Mouse (Mus musculus): ENCODE results near the gene Olfr566. TPM values are rescaled to one million over a fixed set of nuclear protein-coding genes. Genes with fewer than 3 reads are reported as not detected.
A peak's percentile ranks its signal among the peaks of the same experiment; 100 is the strongest.

The Olfr566 gene
- total and polyA plus RNA-seq, 3 experiments: not detected

DNA sequence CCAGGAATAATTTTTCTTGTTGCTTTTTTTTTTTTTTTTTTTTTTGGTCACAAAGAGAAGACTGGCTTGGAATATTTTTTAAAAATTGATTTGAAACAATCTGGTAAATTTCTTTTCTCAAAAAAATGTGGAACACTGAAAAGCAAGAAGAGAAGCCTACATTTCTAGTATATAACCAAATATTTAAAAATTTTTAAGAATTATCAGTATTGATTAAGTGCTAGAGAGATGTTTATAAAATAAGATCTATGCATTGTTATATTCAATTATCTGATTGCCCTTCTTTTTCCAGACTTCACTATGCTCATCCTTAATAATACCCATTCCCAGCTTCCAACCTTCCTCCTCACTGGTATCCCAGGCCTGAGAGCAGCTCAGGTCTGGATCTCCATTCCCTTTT is 18.3 kb upstream of the Olfr566 start, which contains the start of gene Olfr568:
Olfr568 (plus strand) TSS at position 301 of the 400 bp plus-strand sequence.
- TF ChIP-seq ZMIZ1 (IDR thresholded peaks at IDR 0.05; ENCODE audit: low read depth, low read length): no peak
- TF ChIP-seq UBTF (IDR thresholded peaks at IDR 0.05; ENCODE audit: borderline replicate concordance, insufficient read depth, low read depth, low read length): no peak
- no peak for TF ChIP-seq JUND (IDR thresholded peaks at IDR 0.05; ENCODE audit: low read depth, low read length)
- TF ChIP-seq GATA1 (IDR thresholded peaks at IDR 0.05; ENCODE audit: low read depth, low read length): no peak
- no peak for TF ChIP-seq ZNF384 (IDR thresholded peaks at IDR 0.05; ENCODE audit: low read depth, low read length)
- no peak for TF ChIP-seq SIN3A (IDR thresholded peaks at IDR 0.05; ENCODE audit: low read length)
- no peak for TF ChIP-seq TCF12 (IDR thresholded peaks at IDR 0.05; ENCODE audit: low read depth, low read length)
- TF ChIP-seq CHD2 (IDR thresholded peaks at IDR 0.05; ENCODE audit: low read length): no peak
- no peak for TF ChIP-seq TBP (IDR thresholded peaks at IDR 0.05; ENCODE audit: low read depth, low read length)
- no peak for TF ChIP-seq USF2 (IDR thresholded peaks at IDR 0.05; ENCODE audit: borderline replicate concordance in 1 of 2, insufficient read depth in 1 of 2, low read depth in 1 of 2, low read length in 2 of 2)
- TF ChIP-seq NELFE (IDR thresholded peaks at IDR 0.05; ENCODE audit: low read depth, low read length): no peak
- no peak for TF ChIP-seq ELF1 (IDR thresholded peaks at IDR 0.05; ENCODE audit: low read depth, low read length)
- Histone ChIP-seq H3K27ac (ENCODE audit: control insufficient read depth, low read depth, low read length) (no peak within 1 kb of the TSS), H3K9me3 (replicated peaks; ENCODE audit: insufficient read depth, low read length) (no peaks in the 10 kb centered on the region), H3K4me3 (ENCODE audit: control insufficient read depth in 1 of 2, insufficient read depth in 1 of 2, low read depth in 2 of 2, low read length in 2 of 2) (no peak within 1 kb of the TSS), H3K9ac (ENCODE audit: control insufficient read depth, low read depth, low read length, poor library complexity, severe bottlenecking) (no peak within 1 kb of the TSS), H3K79me2 (ENCODE audit: control insufficient read depth, insufficient read depth, low read length, poor library complexity) (no peaks in the 10 kb centered on the region), H3K4me1 (ENCODE audit: control insufficient read depth in 1 of 2, insufficient read depth in 2 of 2, low read length in 2 of 2) (no peaks in the 10 kb centered on the region), H3K27me3 (ENCODE audit: control insufficient read depth in 1 of 2, insufficient read depth in 2 of 2, low read length in 2 of 2) (no peaks in the 10 kb centered on the region), H3K36me3 (ENCODE audit: control insufficient read depth in 1 of 2, insufficient read depth in 2 of 2, low read length in 2 of 2) (no peaks in the 10 kb centered on the region)
- no peak for DNase-seq (ENCODE audit: low read depth, low spot score)

DNA sequence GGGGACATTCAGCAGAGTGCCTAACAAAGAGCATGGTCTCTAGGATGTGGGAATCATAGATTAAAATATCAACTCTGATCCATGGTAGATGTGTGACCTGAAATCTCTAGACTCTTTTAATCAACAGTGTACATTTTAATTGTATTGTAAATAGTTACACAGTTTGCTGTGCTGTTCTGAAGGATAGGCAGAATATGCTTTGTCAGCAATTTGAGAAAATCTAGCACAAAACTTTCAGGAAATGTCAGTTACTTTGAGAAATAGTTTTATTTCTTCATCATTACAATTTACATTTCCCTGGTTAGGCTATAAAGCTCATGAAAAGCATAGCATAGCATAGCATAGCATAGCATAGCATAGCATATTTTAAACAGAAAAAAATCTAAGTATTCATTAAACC is 2.8 kb downstream of the Olfr566 start:
- no peak for DNase-seq (ENCODE audit: low read depth, low spot score)
- H3K27ac ChIP-seq (ENCODE audit: control insufficient read depth, low read depth, low read length): no peak overlapping the region
- H3K79me2 ChIP-seq (ENCODE audit: control insufficient read depth, insufficient read depth, low read length, poor library complexity): no peaks in the 10 kb centered on the region
- H3K4me1 ChIP-seq (ENCODE audit: control insufficient read depth in 1 of 2, insufficient read depth in 2 of 2, low read length in 2 of 2): no peaks in the 10 kb centered on the region
- no peaks in the 10 kb centered on the region for H3K27me3 ChIP-seq (ENCODE audit: control insufficient read depth in 1 of 2, insufficient read depth in 2 of 2, low read length in 2 of 2)
- no peaks in the 10 kb centered on the region for H3K36me3 ChIP-seq (ENCODE audit: control insufficient read depth in 1 of 2, insufficient read depth in 2 of 2, low read length in 2 of 2)
- no peaks in the 10 kb centered on the region for H3K9me3 ChIP-seq (replicated peaks; ENCODE audit: insufficient read depth, low read length)
- H3K4me3 ChIP-seq (ENCODE audit: control insufficient read depth in 1 of 2, insufficient read depth in 1 of 2, low read depth in 2 of 2, low read length in 2 of 2): no peak overlapping the region
- no peak overlapping the region for H3K9ac ChIP-seq (ENCODE audit: control insufficient read depth, low read depth, low read length, poor library complexity, severe bottlenecking)
- no peak for TF ChIP-seq RAD21 (IDR thresholded peaks at IDR 0.05; ENCODE audit: low read depth, low read length)
- peak; percentile 52; the same call in 1 of the 2 replicates for TF ChIP-seq MAFK (IDR thresholded peaks at IDR 0.05; ENCODE audit: borderline replicate concordance, low read depth, low read length)
- no peak for TF ChIP-seq POLR2A (IDR thresholded peaks at IDR 0.05; ENCODE audit: control insufficient read depth in 1 of 2, insufficient read depth in 1 of 2, low read depth in 1 of 2, low read length in 2 of 2, poor library complexity in 1 of 2)
- TF ChIP-seq CTCF (IDR thresholded peaks at IDR 0.05 in 2 of 3, conservative IDR thresholded peaks at IDR 0.05 in 1 of 3; ENCODE audit: control insufficient read depth in 1 of 3, insufficient read depth in 1 of 3, low read depth in 2 of 3, low read length in 3 of 3, poor library complexity in 1 of 3, severe bottlenecking in 1 of 3): no peak

Other genes starting within 250 kb of the Olfr566 start
- not detected in 2 replicates for gene Olfr553, start 240.5 kb downstream of the Olfr566 start, total RNA-seq (2012; rRNA removed)
- not detected for gene Olfr553, start 240.5 kb downstream of the Olfr566 start, polyA plus RNA-seq (2012; ENCODE audit: insufficient read depth in 1 of 2, insufficient read length in 2 of 2, low read depth in 1 of 2, low replicate concordance in 2 of 2, missing spikeins in 1 of 2)
- gene Olfr554, start 220.3 kb downstream of the Olfr566 start, total RNA-seq (2012; rRNA removed): not detected in 2 replicates
- gene Olfr554, start 220.3 kb downstream of the Olfr566 start, polyA plus RNA-seq (2012; ENCODE audit: insufficient read depth in 1 of 2, insufficient read length in 2 of 2, low read depth in 1 of 2, low replicate concordance in 2 of 2, missing spikeins in 1 of 2): not detected
- not detected in 2 replicates for gene Olfr555, start 199.9 kb downstream of the Olfr566 start, total RNA-seq (2012; rRNA removed)
- gene Olfr555, start 199.9 kb downstream of the Olfr566 start, polyA plus RNA-seq (2012; ENCODE audit: insufficient read depth in 1 of 2, insufficient read length in 2 of 2, low read depth in 1 of 2, low replicate concordance in 2 of 2, missing spikeins in 1 of 2): not detected
- not detected in 2 replicates for gene Olfr556, start 193.9 kb downstream of the Olfr566 start, total RNA-seq (2012; rRNA removed)
- not detected for gene Olfr556, start 193.9 kb downstream of the Olfr566 start, polyA plus RNA-seq (2012; ENCODE audit: insufficient read depth in 1 of 2, insufficient read length in 2 of 2, low read depth in 1 of 2, low replicate concordance in 2 of 2, missing spikeins in 1 of 2)
- gene Trim68, start 171.4 kb downstream of the Olfr566 start, total RNA-seq (2012; rRNA removed): not detected in 2 replicates
- gene Trim68, start 171.4 kb downstream of the Olfr566 start, polyA plus RNA-seq (2012; ENCODE audit: insufficient read depth in 1 of 2, insufficient read length in 2 of 2, low read depth in 1 of 2, low replicate concordance in 2 of 2, missing spikeins in 1 of 2): not detected
- not detected in 2 replicates for gene Olfr557, start 162.9 kb downstream of the Olfr566 start, total RNA-seq (2012; rRNA removed)
- not detected for gene Olfr557, start 162.9 kb downstream of the Olfr566 start, polyA plus RNA-seq (2012; ENCODE audit: insufficient read depth in 1 of 2, insufficient read length in 2 of 2, low read depth in 1 of 2, low replicate concordance in 2 of 2, missing spikeins in 1 of 2)
- gene Olfr558, start 156.6 kb downstream of the Olfr566 start, total RNA-seq (2012; rRNA removed): not detected in 2 replicates
- gene Olfr558, start 156.6 kb downstream of the Olfr566 start, polyA plus RNA-seq (2012; ENCODE audit: insufficient read depth in 1 of 2, insufficient read length in 2 of 2, low read depth in 1 of 2, low replicate concordance in 2 of 2, missing spikeins in 1 of 2): not detected
- not detected in 2 replicates for gene Olfr33, start 139.7 kb downstream of the Olfr566 start, total RNA-seq (2012; rRNA removed)
- not detected for gene Olfr33, start 139.7 kb downstream of the Olfr566 start, polyA plus RNA-seq (2012; ENCODE audit: insufficient read depth in 1 of 2, insufficient read length in 2 of 2, low read depth in 1 of 2, low replicate concordance in 2 of 2, missing spikeins in 1 of 2)
- gene Olfr559, start 131.3 kb downstream of the Olfr566 start, total RNA-seq (2012; rRNA removed): not detected in 2 replicates
- gene Olfr559, start 131.3 kb downstream of the Olfr566 start, polyA plus RNA-seq (2012; ENCODE audit: insufficient read depth in 1 of 2, insufficient read length in 2 of 2, low read depth in 1 of 2, low replicate concordance in 2 of 2, missing spikeins in 1 of 2): not detected
- gene Olfr560, start 99.4 kb downstream of the Olfr566 start, total RNA-seq (2012; rRNA removed): not detected in 2 replicates
- gene Olfr560, start 99.4 kb downstream of the Olfr566 start, polyA plus RNA-seq (2012; ENCODE audit: insufficient read depth in 1 of 2, insufficient read length in 2 of 2, low read depth in 1 of 2, low replicate concordance in 2 of 2, missing spikeins in 1 of 2): not detected
- gene Olfr78, start 99.3 kb downstream of the Olfr566 start, total RNA-seq (2012; rRNA removed): not detected in 2 replicates
- gene Olfr78, start 99.3 kb downstream of the Olfr566 start, polyA plus RNA-seq (2012; ENCODE audit: insufficient read depth in 1 of 2, insufficient read length in 2 of 2, low read depth in 1 of 2, low replicate concordance in 2 of 2, missing spikeins in 1 of 2): not detected
- not detected in 2 replicates for gene Olfr561, start 87.5 kb downstream of the Olfr566 start, total RNA-seq (2012; rRNA removed)
- not detected for gene Olfr561, start 87.5 kb downstream of the Olfr566 start, polyA plus RNA-seq (2012; ENCODE audit: insufficient read depth in 1 of 2, insufficient read length in 2 of 2, low read depth in 1 of 2, low replicate concordance in 2 of 2, missing spikeins in 1 of 2)
- gene Olfr564, start 55.3 kb downstream of the Olfr566 start, total RNA-seq (2012; rRNA removed): not detected in 2 replicates
- not detected for gene Olfr564, start 55.3 kb downstream of the Olfr566 start, polyA plus RNA-seq (2012; ENCODE audit: insufficient read depth in 1 of 2, insufficient read length in 2 of 2, low read depth in 1 of 2, low replicate concordance in 2 of 2, missing spikeins in 1 of 2)
- gene Olfr568, start 18.4 kb upstream of the Olfr566 start, total RNA-seq (2012; rRNA removed): not detected in 2 replicates
- gene Olfr568, start 18.4 kb upstream of the Olfr566 start, polyA plus RNA-seq (2012; ENCODE audit: insufficient read depth in 1 of 2, insufficient read length in 2 of 2, low read depth in 1 of 2, low replicate concordance in 2 of 2, missing spikeins in 1 of 2): not detected
- gene Olfr569, start 32.1 kb upstream of the Olfr566 start, total RNA-seq (2012; rRNA removed): not detected in 2 replicates
- gene Olfr569, start 32.1 kb upstream of the Olfr566 start, polyA plus RNA-seq (2012; ENCODE audit: insufficient read depth in 1 of 2, insufficient read length in 2 of 2, low read depth in 1 of 2, low replicate concordance in 2 of 2, missing spikeins in 1 of 2): not detected
- not detected in 2 replicates for gene Olfr570, start 35.8 kb upstream of the Olfr566 start, total RNA-seq (2012; rRNA removed)
- not detected for gene Olfr570, start 35.8 kb upstream of the Olfr566 start, polyA plus RNA-seq (2012; ENCODE audit: insufficient read depth in 1 of 2, insufficient read length in 2 of 2, low read depth in 1 of 2, low replicate concordance in 2 of 2, missing spikeins in 1 of 2)
- gene Olfr571, start 58.8 kb upstream of the Olfr566 start, total RNA-seq (2012; rRNA removed): not detected in 2 replicates
- gene Olfr571, start 58.8 kb upstream of the Olfr566 start, polyA plus RNA-seq (2012; ENCODE audit: insufficient read depth in 1 of 2, insufficient read length in 2 of 2, low read depth in 1 of 2, low replicate concordance in 2 of 2, missing spikeins in 1 of 2): not detected
- not detected in 2 replicates for gene Olfr572, start 65.6 kb upstream of the Olfr566 start, total RNA-seq (2012; rRNA removed)
- not detected for gene Olfr572, start 65.6 kb upstream of the Olfr566 start, polyA plus RNA-seq (2012; ENCODE audit: insufficient read depth in 1 of 2, insufficient read length in 2 of 2, low read depth in 1 of 2, low replicate concordance in 2 of 2, missing spikeins in 1 of 2)
- not detected in 2 replicates for gene Olfr573-ps1, start 83.8 kb upstream of the Olfr566 start, total RNA-seq (2012; rRNA removed)
- gene Olfr573-ps1, start 83.8 kb upstream of the Olfr566 start, polyA plus RNA-seq (2012; ENCODE audit: insufficient read depth in 1 of 2, insufficient read length in 2 of 2, low read depth in 1 of 2, low replicate concordance in 2 of 2, missing spikeins in 1 of 2): not detected
- not detected in 2 replicates for gene Olfr574, start 89.7 kb upstream of the Olfr566 start, total RNA-seq (2012; rRNA removed)
- not detected for gene Olfr574, start 89.7 kb upstream of the Olfr566 start, polyA plus RNA-seq (2012; ENCODE audit: insufficient read depth in 1 of 2, insufficient read length in 2 of 2, low read depth in 1 of 2, low replicate concordance in 2 of 2, missing spikeins in 1 of 2)
- not detected in 2 replicates for gene Olfr575, start 100.0 kb upstream of the Olfr566 start, total RNA-seq (2012; rRNA removed)
- gene Olfr575, start 100.0 kb upstream of the Olfr566 start, polyA plus RNA-seq (2012; ENCODE audit: insufficient read depth in 1 of 2, insufficient read length in 2 of 2, low read depth in 1 of 2, low replicate concordance in 2 of 2, missing spikeins in 1 of 2): not detected
- gene Olfr576, start 103.9 kb upstream of the Olfr566 start, total RNA-seq (2012; rRNA removed): not detected in 2 replicates
- not detected for gene Olfr576, start 103.9 kb upstream of the Olfr566 start, polyA plus RNA-seq (2012; ENCODE audit: insufficient read depth in 1 of 2, insufficient read length in 2 of 2, low read depth in 1 of 2, low replicate concordance in 2 of 2, missing spikeins in 1 of 2)
- gene Olfr577, start 117.2 kb upstream of the Olfr566 start, total RNA-seq (2012; rRNA removed): not detected in 2 replicates
- gene Olfr577, start 117.2 kb upstream of the Olfr566 start, polyA plus RNA-seq (2012; ENCODE audit: insufficient read depth in 1 of 2, insufficient read length in 2 of 2, low read depth in 1 of 2, low replicate concordance in 2 of 2, missing spikeins in 1 of 2): not detected
- gene Olfr578, start 130.6 kb upstream of the Olfr566 start, total RNA-seq (2012; rRNA removed): not detected in 2 replicates
- gene Olfr578, start 130.6 kb upstream of the Olfr566 start, polyA plus RNA-seq (2012; ENCODE audit: insufficient read depth in 1 of 2, insufficient read length in 2 of 2, low read depth in 1 of 2, low replicate concordance in 2 of 2, missing spikeins in 1 of 2): not detected
- gene Olfr582, start 179.3 kb upstream of the Olfr566 start, total RNA-seq (2012; rRNA removed): not detected in 2 replicates
- not detected for gene Olfr582, start 179.3 kb upstream of the Olfr566 start, polyA plus RNA-seq (2012; ENCODE audit: insufficient read depth in 1 of 2, insufficient read length in 2 of 2, low read depth in 1 of 2, low replicate concordance in 2 of 2, missing spikeins in 1 of 2)
- not detected in 2 replicates for gene Olfr583, start 192.5 kb upstream of the Olfr566 start, total RNA-seq (2012; rRNA removed)
- gene Olfr583, start 192.5 kb upstream of the Olfr566 start, polyA plus RNA-seq (2012; ENCODE audit: insufficient read depth in 1 of 2, insufficient read length in 2 of 2, low read depth in 1 of 2, low replicate concordance in 2 of 2, missing spikeins in 1 of 2): not detected
- not detected in 2 replicates for gene Olfr584, start 223.1 kb upstream of the Olfr566 start, total RNA-seq (2012; rRNA removed)
- gene Olfr584, start 223.1 kb upstream of the Olfr566 start, polyA plus RNA-seq (2012; ENCODE audit: insufficient read depth in 1 of 2, insufficient read length in 2 of 2, low read depth in 1 of 2, low replicate concordance in 2 of 2, missing spikeins in 1 of 2): not detected
- not detected in 2 replicates for gene Olfr585, start 239.0 kb upstream of the Olfr566 start, total RNA-seq (2012; rRNA removed)
- not detected for gene Olfr585, start 239.0 kb upstream of the Olfr566 start, polyA plus RNA-seq (2012; ENCODE audit: insufficient read depth in 1 of 2, insufficient read length in 2 of 2, low read depth in 1 of 2, low replicate concordance in 2 of 2, missing spikeins in 1 of 2)